Mouse (Mus musculus) testis, adult 2 months (tissue): ENCODE data around the gene Itpr3.

ENCODE experiments used
- CTCF ChIP-seq: fragments of 200-500 bp; IDR thresholded peaks from 2 replicates; pipeline ENCODE4 v1.5.1; 2012; ENCODE audit warnings: low read depth, mild to moderate bottlenecking, inconsistent platforms, low read length, moderate library complexity; ENCODE audit not compliant: control insufficient read depth, insufficient read depth, insufficient replicate concordance
- POLR2A ChIP-seq: fragments of 200-500 bp; IDR thresholded peaks from 2 replicates; pipeline ENCODE4 v1.6.1; 2012; ENCODE audit warnings: low read depth, mild to moderate bottlenecking, inconsistent platforms, low read length, moderate library complexity; ENCODE audit not compliant: control insufficient read depth

DNA sequence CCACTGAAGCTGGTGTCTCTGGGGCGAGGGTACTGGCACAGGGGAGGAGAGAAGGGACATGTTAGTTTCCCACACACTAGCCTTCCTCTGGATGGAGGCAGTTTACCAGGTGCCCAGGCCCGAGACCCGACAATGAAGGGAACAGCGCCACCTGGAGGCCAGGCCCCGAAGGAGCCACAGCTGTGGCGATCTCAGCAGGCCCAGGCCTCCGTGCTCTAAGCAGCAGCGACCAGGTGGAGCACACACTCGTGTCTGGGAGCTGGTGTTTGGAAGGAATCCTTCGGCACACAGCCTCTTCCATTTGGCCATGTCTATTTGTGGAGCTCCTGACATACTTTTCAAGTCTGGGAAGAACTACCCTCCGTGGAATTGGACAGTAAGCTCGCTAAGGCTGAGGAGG is 68.1 kb downstream of the Itpr3 start:
- TF ChIP-seq POLR2A (no peak), CTCF (peak; percentile 79; the same call in 1 of the 2 replicates)
